Mouse (Mus musculus): ENCODE measurements at regions not wholly inside any gene's neighbourhood (a gene's known extent, or its start where the extent isn't known, plus 50 kb on each side); places are given as distances from the start of the nearest gene placed in this dataset.

GRCm38 (mm10) chr13:97662741-97663140 is 97.7 kb downstream of the Gm10260 start:
- Histone ChIP-seq H3K4me3 (ENCODE audit: insufficient read depth, low read length) (no peak overlapping the region), H3K4me1 (ENCODE audit: control insufficient read depth, insufficient read depth, low read length) (peaks cover 6% of the 10 kb centered on the region; the same call in 1 of the 2 replicates), H3K27ac (ENCODE audit: insufficient read depth, low read length) (no peak overlapping the region; the same call in 1 of the 2 replicates)
- TF ChIP-seq POLR2A (IDR thresholded peaks at IDR 0.05; ENCODE audit: low read depth, low read length) (no peak), CTCF (IDR thresholded peaks at IDR 0.05; ENCODE audit: borderline replicate concordance, insufficient read depth, low read length) (no peak)

- Histone ChIP-seq H3K27ac (ENCODE audit: insufficient read depth, low read length) (no peak overlapping the region), H3K4me1 (ENCODE audit: control insufficient read depth, insufficient read depth, low read length) (no peaks in the 10 kb centered on the region), H3K4me3 (ENCODE audit: insufficient read depth, low read length) (no peak overlapping the region)
- TF ChIP-seq CTCF (IDR thresholded peaks at IDR 0.05; ENCODE audit: borderline replicate concordance, insufficient read depth, low read length): no peak
- no peak for TF ChIP-seq POLR2A (IDR thresholded peaks at IDR 0.05; ENCODE audit: low read depth, low read length)
Observed at GRCm38 (mm10) chr13:97656618-97657017, 103.8 kb downstream of the Gm10260 start.

GRCm38 (mm10) chr13:97652279-97652678 is 108.2 kb downstream of the Gm10260 start:
- Histone ChIP-seq H3K27ac (ENCODE audit: insufficient read depth, low read length) (no peak overlapping the region), H3K4me1 (ENCODE audit: control insufficient read depth, insufficient read depth, low read length) (no peaks in the 10 kb centered on the region), H3K4me3 (ENCODE audit: insufficient read depth, low read length) (no peak overlapping the region)
- TF ChIP-seq CTCF (IDR thresholded peaks at IDR 0.05; ENCODE audit: borderline replicate concordance, insufficient read depth, low read length) (no peak), POLR2A (IDR thresholded peaks at IDR 0.05; ENCODE audit: low read depth, low read length) (no peak)

- Histone ChIP-seq H3K27ac (ENCODE audit: insufficient read depth, low read length) (no peak overlapping the region), H3K4me3 (ENCODE audit: insufficient read depth, low read length) (no peak overlapping the region), H3K4me1 (ENCODE audit: control insufficient read depth, insufficient read depth, low read length) (no peaks in the 10 kb centered on the region)
- TF ChIP-seq CTCF (IDR thresholded peaks at IDR 0.05; ENCODE audit: borderline replicate concordance, insufficient read depth, low read length) (no peak), POLR2A (IDR thresholded peaks at IDR 0.05; ENCODE audit: low read depth, low read length) (no peak)
Observed at GRCm38 (mm10) chr13:97651761-97652160, 108.7 kb downstream of the Gm10260 start.

- Histone ChIP-seq H3K4me1 (ENCODE audit: control insufficient read depth, insufficient read depth, low read length) (no peaks in the 10 kb centered on the region), H3K27ac (ENCODE audit: insufficient read depth, low read length) (no peak overlapping the region), H3K4me3 (ENCODE audit: insufficient read depth, low read length) (no peak overlapping the region)
- TF ChIP-seq CTCF (IDR thresholded peaks at IDR 0.05; ENCODE audit: borderline replicate concordance, insufficient read depth, low read length) (no peak), POLR2A (IDR thresholded peaks at IDR 0.05; ENCODE audit: low read depth, low read length) (no peak)
Observed at GRCm38 (mm10) chr13:97651176-97651575, 109.3 kb downstream of the Gm10260 start.

GRCm38 (mm10) chr13:97650191-97650590 is 110.2 kb downstream of the Gm10260 start:
- no peak overlapping the region for H3K27ac ChIP-seq (ENCODE audit: insufficient read depth, low read length)
- TF ChIP-seq CTCF (IDR thresholded peaks at IDR 0.05; ENCODE audit: borderline replicate concordance, insufficient read depth, low read length): no peak
- TF ChIP-seq POLR2A (IDR thresholded peaks at IDR 0.05; ENCODE audit: low read depth, low read length): no peak

GRCm38 (mm10) chr13:97647486-97647885 is 112.9 kb downstream of the Gm10260 start:
- Histone ChIP-seq H3K4me1 (ENCODE audit: control insufficient read depth, insufficient read depth, low read length) (no peaks in the 10 kb centered on the region), H3K4me3 (ENCODE audit: insufficient read depth, low read length) (no peak overlapping the region), H3K27ac (ENCODE audit: insufficient read depth, low read length) (no peak overlapping the region)
- TF ChIP-seq POLR2A (IDR thresholded peaks at IDR 0.05; ENCODE audit: low read depth, low read length) (no peak), CTCF (IDR thresholded peaks at IDR 0.05; ENCODE audit: borderline replicate concordance, insufficient read depth, low read length) (no peak)

More at GRCm38 (mm10) chr13:97650191-97650590, 110.2 kb downstream of the Gm10260 start:
- Histone ChIP-seq H3K4me1 (ENCODE audit: control insufficient read depth, insufficient read depth, low read length) (no peaks in the 10 kb centered on the region), H3K4me3 (ENCODE audit: insufficient read depth, low read length) (no peak overlapping the region)

- no peaks in the 10 kb centered on the region for H3K4me1 ChIP-seq (ENCODE audit: control insufficient read depth, insufficient read depth, low read length)
- H3K27ac ChIP-seq (ENCODE audit: insufficient read depth, low read length): no peak overlapping the region
- H3K4me3 ChIP-seq (ENCODE audit: insufficient read depth, low read length): no peak overlapping the region
- TF ChIP-seq CTCF (IDR thresholded peaks at IDR 0.05; ENCODE audit: borderline replicate concordance, insufficient read depth, low read length): no peak
- TF ChIP-seq POLR2A (IDR thresholded peaks at IDR 0.05; ENCODE audit: low read depth, low read length): no peak
Observed at GRCm38 (mm10) chr13:97646021-97646385, 114.4 kb downstream of the Gm10260 start.

GRCm38 (mm10) chr13:97645107-97646020 is 115.1 kb downstream of the Gm10260 start:
- no peak for TF ChIP-seq CTCF (IDR thresholded peaks at IDR 0.05; ENCODE audit: borderline replicate concordance, insufficient read depth, low read length)
- no peak for TF ChIP-seq POLR2A (IDR thresholded peaks at IDR 0.05; ENCODE audit: low read depth, low read length)
- no peaks in the 10 kb centered on the region for H3K4me1 ChIP-seq (ENCODE audit: control insufficient read depth, insufficient read depth, low read length)
- H3K27ac ChIP-seq (ENCODE audit: insufficient read depth, low read length): no peak overlapping the region
- no peak overlapping the region for H3K4me3 ChIP-seq (ENCODE audit: insufficient read depth, low read length)

GRCm38 (mm10) chr13:97640236-97640635 is 120.2 kb downstream of the Gm10260 start:
- H3K27ac ChIP-seq (ENCODE audit: insufficient read depth, low read length): no peak overlapping the region
- no peaks in the 10 kb centered on the region for H3K4me1 ChIP-seq (ENCODE audit: control insufficient read depth, insufficient read depth, low read length)
- no peak for TF ChIP-seq POLR2A (IDR thresholded peaks at IDR 0.05; ENCODE audit: low read depth, low read length)
- TF ChIP-seq CTCF (IDR thresholded peaks at IDR 0.05; ENCODE audit: borderline replicate concordance, insufficient read depth, low read length): no peak
- no peak overlapping the region for H3K4me3 ChIP-seq (ENCODE audit: insufficient read depth, low read length)
